Mouse (Mus musculus): Measurements from ENCODE around the gene Bloc1s4. TPM values are rescaled to one million over a fixed set of nuclear protein-coding genes. Genes with fewer than 3 reads are reported as not detected.
"Not testable (repeated sequence)": the region's sequence is repeated elsewhere in the genome, so short reads cannot be mapped to it uniquely, and the experiment has no call there.

Bloc1s4 gene
- polyA plus RNA-seq (2015; fragmentation: Nextera tagmentation; extraction: Ambion mirVana), result 25.4 and 26.0 TPM in 2 replicates

- no peaks in the 10 kb centered on the region for H3K36me3 ChIP-seq (ENCODE audit: control insufficient read depth, insufficient read depth, low read length)
- 4% methylated on average over 28 of the region's 31 CpGs for WGBS
- H3K9me3 ChIP-seq (ENCODE audit: control insufficient read depth, low read length), result no peaks in the 10 kb centered on the region
- H3K4me1 ChIP-seq (ENCODE audit: control insufficient read depth, insufficient read depth, low read depth, low read length), result peaks cover 17% of the 10 kb centered on the region
- ATAC-seq, result peak; percentile 98
- H3K4me2 ChIP-seq (ENCODE audit: low read length), result peak within 1 kb of the TSS; percentile 98
- peak within 1 kb of the TSS; percentile 84 for H3K9ac ChIP-seq (ENCODE audit: low read depth, low read length)
- no peaks in the 10 kb centered on the region for H3K27me3 ChIP-seq (replicated peaks; ENCODE audit: control insufficient read depth, insufficient read depth, low read length)
- H3K27ac ChIP-seq (ENCODE audit: low read depth, low read length), result peak within 1 kb of the TSS; percentile 65
- peak within 1 kb of the TSS; percentile 99 for H3K4me3 ChIP-seq (ENCODE audit: low read length)
These were observed at the start of gene Bloc1s4 for GRCm38 (mm10) chr5:36748536-36749061. TSS of gene Bloc1s4 (minus strand) at chr5:36748650.

GRCm38 (mm10) chr5:36797291-36797690 lies 48.8 kb upstream of the Bloc1s4 start:
- ATAC-seq, result no peak
- H3K4me1 ChIP-seq (ENCODE audit: control insufficient read depth, insufficient read depth, low read depth, low read length), result peaks cover 9% of the 10 kb centered on the region
- no peak overlapping the region for H3K27ac ChIP-seq (ENCODE audit: low read depth, low read length)
- 53% methylated on average over 8 of the region's 8 CpGs for WGBS
- H3K4me2 ChIP-seq (ENCODE audit: low read length), result peak overlapping the region; percentile 59
- no peaks in the 10 kb centered on the region for H3K27me3 ChIP-seq (replicated peaks; ENCODE audit: control insufficient read depth, insufficient read depth, low read length)
- H3K9ac ChIP-seq (ENCODE audit: low read depth, low read length), result no peak overlapping the region
- no peak overlapping the region; the same call in 1 of the 2 replicates for H3K4me3 ChIP-seq (ENCODE audit: low read length)
- H3K9me3 ChIP-seq (ENCODE audit: control insufficient read depth, low read length), result no peaks in the 10 kb centered on the region
- H3K36me3 ChIP-seq (ENCODE audit: control insufficient read depth, insufficient read depth, low read length), result peaks cover 2% of the 10 kb centered on the region; the same call in 1 of the 2 replicates

- peak; percentile 85 for ATAC-seq
- H3K36me3 ChIP-seq (ENCODE audit: control insufficient read depth, insufficient read depth, low read length); H3K9me3 ChIP-seq (ENCODE audit: control insufficient read depth, low read length); H3K4me1 ChIP-seq (ENCODE audit: control insufficient read depth, insufficient read depth, low read depth, low read length); H3K27me3 ChIP-seq (replicated peaks; ENCODE audit: control insufficient read depth, insufficient read depth, low read length): not testable (repeated sequence)
- under 1% methylated on average over 81 of the region's 90 CpGs for WGBS
- peak within 1 kb of the TSS; percentile 91 for H3K27ac ChIP-seq (ENCODE audit: low read depth, low read length)
- peak within 1 kb of the TSS; percentile 83 for H3K9ac ChIP-seq (ENCODE audit: low read depth, low read length)
- H3K4me3 ChIP-seq (ENCODE audit: low read length), result peak within 1 kb of the TSS; percentile 75
- H3K4me2 ChIP-seq (ENCODE audit: low read length), result peak within 1 kb of the TSS; percentile 59
These were observed 48.0 kb upstream of the Bloc1s4 start, which contains the start of gene Mrfap1 for GRCm38 (mm10) chr5:36796296-36797014. TSS of gene Mrfap1 (minus strand) at chr5:36796772.

- not testable (repeated sequence) for H3K36me3 ChIP-seq (ENCODE audit: control insufficient read depth, insufficient read depth, low read length); H3K27me3 ChIP-seq (replicated peaks; ENCODE audit: control insufficient read depth, insufficient read depth, low read length); H3K9me3 ChIP-seq (ENCODE audit: control insufficient read depth, low read length); H3K4me1 ChIP-seq (ENCODE audit: control insufficient read depth, insufficient read depth, low read depth, low read length)
- WGBS, result 5% methylated on average over 35 of the region's 37 CpGs
- Histone ChIP-seq H3K27ac (ENCODE audit: low read depth, low read length) (peak overlapping the region; percentile 91), H3K9ac (ENCODE audit: low read depth, low read length) (peak overlapping the region; percentile 83), H3K4me2 (ENCODE audit: low read length) (peak overlapping the region; percentile 55), H3K4me3 (ENCODE audit: low read length) (peak overlapping the region; percentile 75)
- ATAC-seq, result peak; percentile 72
These were observed 47.3 kb upstream of the Bloc1s4 start for GRCm38 (mm10) chr5:36795647-36796295.

- WGBS, result 83% methylated on average over 9 of the region's 9 CpGs
- no peak for ATAC-seq
- no peak overlapping the region for H3K27ac ChIP-seq (ENCODE audit: low read depth, low read length)
These were observed 43.4 kb upstream of the Bloc1s4 start for GRCm38 (mm10) chr5:36791861-36792260.

GRCm38 (mm10) chr5:36786052-36786451 lies 37.6 kb upstream of the Bloc1s4 start:
- Histone ChIP-seq H3K27me3 (replicated peaks; ENCODE audit: control insufficient read depth, insufficient read depth, low read length) (no peaks in the 10 kb centered on the region), H3K4me1 (ENCODE audit: control insufficient read depth, insufficient read depth, low read depth, low read length) (no peaks in the 10 kb centered on the region), H3K27ac (ENCODE audit: low read depth, low read length) (no peak overlapping the region), H3K4me3 (ENCODE audit: low read length) (no peak overlapping the region), H3K36me3 (ENCODE audit: control insufficient read depth, insufficient read depth, low read length) (no peaks in the 10 kb centered on the region), H3K4me2 (ENCODE audit: low read length) (no peak overlapping the region), H3K9me3 (ENCODE audit: control insufficient read depth, low read length) (no peaks in the 10 kb centered on the region), H3K9ac (ENCODE audit: low read depth, low read length) (no peak overlapping the region)
- ATAC-seq, result no peak
- WGBS, result 92% methylated on average over 5 of the region's 5 CpGs

More at GRCm38 (mm10) chr5:36791861-36792260, 43.4 kb upstream of the Bloc1s4 start:
- no peaks in the 10 kb centered on the region for H3K9me3 ChIP-seq (ENCODE audit: control insufficient read depth, low read length)
- H3K4me3 ChIP-seq (ENCODE audit: low read length), result no peak overlapping the region
- H3K4me2 ChIP-seq (ENCODE audit: low read length), result no peak overlapping the region
- H3K27me3 ChIP-seq (replicated peaks; ENCODE audit: control insufficient read depth, insufficient read depth, low read length), result no peaks in the 10 kb centered on the region
- H3K36me3 ChIP-seq (ENCODE audit: control insufficient read depth, insufficient read depth, low read length), result peaks cover 2% of the 10 kb centered on the region; the same call in 1 of the 2 replicates
- H3K4me1 ChIP-seq (ENCODE audit: control insufficient read depth, insufficient read depth, low read depth, low read length), result peaks cover 5% of the 10 kb centered on the region
- H3K9ac ChIP-seq (ENCODE audit: low read depth, low read length), result no peak overlapping the region

GRCm38 (mm10) chr5:36779512-36779911 lies 31.1 kb upstream of the Bloc1s4 start:
- no peak overlapping the region for H3K9ac ChIP-seq (ENCODE audit: low read depth, low read length)

GRCm38 (mm10) chr5:36778901-36779300 lies 30.5 kb upstream of the Bloc1s4 start:
- H3K27ac ChIP-seq (ENCODE audit: low read depth, low read length), result no peak overlapping the region
- H3K4me2 ChIP-seq (ENCODE audit: low read length), result no peak overlapping the region
- no peak overlapping the region for H3K4me3 ChIP-seq (ENCODE audit: low read length)
- no peaks in the 10 kb centered on the region for H3K9me3 ChIP-seq (ENCODE audit: control insufficient read depth, low read length)
- H3K4me1 ChIP-seq (ENCODE audit: control insufficient read depth, insufficient read depth, low read depth, low read length), result no peaks in the 10 kb centered on the region
- no peaks in the 10 kb centered on the region for H3K27me3 ChIP-seq (replicated peaks; ENCODE audit: control insufficient read depth, insufficient read depth, low read length)
- ATAC-seq, result no peak
- H3K36me3 ChIP-seq (ENCODE audit: control insufficient read depth, insufficient read depth, low read length), result no peaks in the 10 kb centered on the region
- H3K9ac ChIP-seq (ENCODE audit: low read depth, low read length), result no peak overlapping the region
- 100% methylated on average over 1 of the region's 2 CpGs for WGBS

More at GRCm38 (mm10) chr5:36779512-36779911, 31.1 kb upstream of the Bloc1s4 start:
- H3K4me3 ChIP-seq (ENCODE audit: low read length), result no peak overlapping the region
- no peak for ATAC-seq
- H3K4me1 ChIP-seq (ENCODE audit: control insufficient read depth, insufficient read depth, low read depth, low read length), result no peaks in the 10 kb centered on the region
- 83% methylated on average over 2 of the region's 2 CpGs for WGBS
- no peaks in the 10 kb centered on the region for H3K9me3 ChIP-seq (ENCODE audit: control insufficient read depth, low read length)
- H3K27ac ChIP-seq (ENCODE audit: low read depth, low read length), result no peak overlapping the region
- no peak overlapping the region for H3K4me2 ChIP-seq (ENCODE audit: low read length)
- H3K36me3 ChIP-seq (ENCODE audit: control insufficient read depth, insufficient read depth, low read length), result no peaks in the 10 kb centered on the region
- H3K27me3 ChIP-seq (replicated peaks; ENCODE audit: control insufficient read depth, insufficient read depth, low read length), result no peaks in the 10 kb centered on the region

- no peak for ATAC-seq
- Histone ChIP-seq H3K9me3 (ENCODE audit: control insufficient read depth, low read length) (no peaks in the 10 kb centered on the region), H3K4me1 (ENCODE audit: control insufficient read depth, insufficient read depth, low read depth, low read length) (no peaks in the 10 kb centered on the region), H3K4me2 (ENCODE audit: low read length) (no peak overlapping the region), H3K27me3 (replicated peaks; ENCODE audit: control insufficient read depth, insufficient read depth, low read length) (no peaks in the 10 kb centered on the region), H3K27ac (ENCODE audit: low read depth, low read length) (no peak overlapping the region), H3K4me3 (ENCODE audit: low read length) (no peak overlapping the region), H3K36me3 (ENCODE audit: control insufficient read depth, insufficient read depth, low read length) (no peaks in the 10 kb centered on the region), H3K9ac (ENCODE audit: low read depth, low read length) (no peak overlapping the region)
- WGBS, result 8% methylated on average over 2 of the region's 2 CpGs
These were observed 28.7 kb upstream of the Bloc1s4 start for GRCm38 (mm10) chr5:36777186-36777585.

All from hindbrain, embryonic 16.5 days (tissue).